Comparison of ENCODE assay signal across 24 mouse cellular contexts in genomic region chr4:148660174-148660573, GRCm38 (mm10). TPM values are rescaled to one million over a fixed set of nuclear protein-coding genes. Genes with fewer than 3 reads are reported as not detected.
DNase-seq lines count a peak whose midpoint lies in the region; ATAC-seq lines count a peak whose summit lies in the region.
"Had no signal": no experiment of that assay in that cellular context is flagged by ENCODE, and none has a peak within 500 bp of the region (broad histone marks: within the 10 kb centered on the region; RNA-seq: fewer than 3 reads in every experiment).

No protein-coding gene starts in this region.

- no peaks in the 10 kb centered on the region for H3K27me3 ChIP-seq in kidney, embryonic 14.5 days (ENCODE audit: control insufficient read depth, insufficient read depth, low read length)
- no peaks in the 10 kb centered on the region for H3K27me3 ChIP-seq in kidney, embryonic 16.5 days (ENCODE audit: insufficient read depth, low read length)
- H3K27me3 ChIP-seq: Patski had no signal

- peak; percentile 81 for ATAC-seq in kidney, embryonic 14.5 days (ENCODE audit: low FRiP score, low TSS enrichment)
- peak; percentile 75; the same call in 1 of the 2 replicates for ATAC-seq in kidney, embryonic 16.5 days (ENCODE audit: low FRiP score, low TSS enrichment)
- ATAC-seq: activated CD4-positive, CD25-positive, alpha-beta regulatory T cell, adult 4 months; CD4-positive, CD25-positive, alpha-beta regulatory T cell, adult 4 months; forebrain, embryonic 13.5 days; forebrain, embryonic 15.5 days; Patski had no signal

- no peak overlapping the region for H3K4me3 ChIP-seq in kidney, embryonic 14.5 days (ENCODE audit: low read length)
- no peak overlapping the region for H3K4me3 ChIP-seq in kidney, embryonic 16.5 days (ENCODE audit: low read length)
- H3K4me3 ChIP-seq: embryonic facial prominence, embryonic 10.5 days; embryonic facial prominence, embryonic 12.5 days; forebrain, embryonic 13.5 days; forebrain, embryonic 15.5 days had no signal

- no peak for DNase-seq in kidney, postnatal 25 days
- no peak for DNase-seq in kidney, adult 9 months
- DNase-seq in mesoderm, embryonic 11.5 days (ENCODE audit: low read depth, low spot score) = peak; percentile 54
- DNase-seq: adrenal gland, adult 8-10 months; adrenal gland, postnatal 14 days; adrenal gland, postnatal 36 days; B cell, adult 2 months; cerebellum, adult 11-12 months; cerebellum, adult 2 months; cerebellum, adult 9-10 months; cerebellum, postnatal 10 days; cerebellum, postnatal 25 days had no signal

- 0 out of 2 replicates have a peak overlapping the region, but pooled peaks have one; percentile 38 for H3K27ac ChIP-seq in kidney, embryonic 14.5 days (ENCODE audit: low read depth, low read length)
- H3K27ac ChIP-seq in kidney, embryonic 16.5 days (ENCODE audit: low read length) = 0 out of 2 replicates have a peak overlapping the region, but pooled peaks have one; percentile 4
- H3K27ac ChIP-seq: embryonic facial prominence, embryonic 10.5 days; embryonic facial prominence, embryonic 12.5 days; forebrain, embryonic 13.5 days; forebrain, embryonic 15.5 days had no signal

- H3K4me2 ChIP-seq in kidney, embryonic 14.5 days (replicated peaks; ENCODE audit: low read depth, low read length) = no peak overlapping the region
- no peak overlapping the region for H3K4me2 ChIP-seq in kidney, embryonic 16.5 days (replicated peaks; ENCODE audit: low read depth, low read length)
- H3K4me2 ChIP-seq: embryonic facial prominence, embryonic 12.5 days; forebrain, embryonic 13.5 days; forebrain, embryonic 15.5 days had no signal

- H3K9ac ChIP-seq in kidney, embryonic 14.5 days (ENCODE audit: low read depth, low read length) = no peak overlapping the region
- H3K9ac ChIP-seq in kidney, embryonic 16.5 days (replicated peaks; ENCODE audit: low read length) = no peak overlapping the region
- H3K9ac ChIP-seq: embryonic facial prominence, embryonic 12.5 days; forebrain, embryonic 13.5 days; forebrain, embryonic 15.5 days had no signal

- peaks cover 10% of the 10 kb centered on the region for H3K4me1 ChIP-seq in kidney, embryonic 14.5 days (ENCODE audit: control insufficient read depth, insufficient read depth, low read length)
- H3K4me1 ChIP-seq in kidney, embryonic 16.5 days (ENCODE audit: insufficient read depth, low read length) = peaks cover 12% of the 10 kb centered on the region; the same call in 1 of the 2 replicates

- 6% methylated on average over 3 of the region's 3 CpGs for WGBS in kidney, embryonic 14.5 days
- WGBS in kidney, embryonic 16.5 days = 11% methylated on average over 3 of the region's 3 CpGs

- H3K36me3 ChIP-seq in kidney, embryonic 14.5 days (ENCODE audit: control insufficient read depth, insufficient read depth, low read length) = no peaks in the 10 kb centered on the region
- no peaks in the 10 kb centered on the region for H3K36me3 ChIP-seq in kidney, embryonic 16.5 days (ENCODE audit: insufficient read depth, low read length)
- H3K36me3 ChIP-seq: embryonic facial prominence, embryonic 10.5 days; embryonic facial prominence, embryonic 12.5 days; forebrain, embryonic 15.5 days; G1E had no signal

- H3K9me3 ChIP-seq in kidney, embryonic 14.5 days (ENCODE audit: control insufficient read depth, low read length) = no peaks in the 10 kb centered on the region
- H3K9me3 ChIP-seq in kidney, embryonic 16.5 days (ENCODE audit: low read length) = no peaks in the 10 kb centered on the region
- H3K9me3 ChIP-seq: embryonic facial prominence, embryonic 10.5 days; embryonic facial prominence, embryonic 12.5 days; forebrain, embryonic 13.5 days; forebrain, embryonic 15.5 days; G1E had no signal

RNA-seq across cellular contexts. Expression of gene Gm572, which starts 17.1 kb away (rescaled TPM):
- not detected in 2 replicates for polyA plus RNA-seq in kidney, embryonic 14.5 days (2014; fragmentation: Nextera tagmentation; extraction: Ambion mirVana)
- polyA plus RNA-seq in kidney, embryonic 16.5 days (2015; fragmentation: Nextera tagmentation; extraction: Ambion mirVana) = not detected in 2 replicates
- polyA plus RNA-seq: activated CD4-positive, CD25-positive, alpha-beta regulatory T cell, adult 4 months; CD4-positive, CD25-positive, alpha-beta regulatory T cell, adult 4 months; cortical plate, adult 2 months; embryonic facial prominence, embryonic 10.5 days; embryonic facial prominence, embryonic 12.5 days; forebrain, embryonic 11.5 days; forebrain, embryonic 13.5 days; forebrain, embryonic 15.5 days; G1E; Patski had no signal

RNA-seq across cellular contexts. Expression of gene Tardbp, which starts 33.4 kb away (rescaled TPM):
- 183 TPM in 2 replicates for polyA plus RNA-seq in kidney, embryonic 14.5 days (2014; fragmentation: Nextera tagmentation; extraction: Ambion mirVana)
- polyA plus RNA-seq in kidney, embryonic 16.5 days (2015; fragmentation: Nextera tagmentation; extraction: Ambion mirVana) = 337 and 369 TPM in 2 replicates

RNA-seq across cellular contexts. Expression of gene Masp2, which starts 57.8 kb away (rescaled TPM):
- 0.37 TPM in 1 of 2 replicates, not detected in the other for polyA plus RNA-seq in kidney, embryonic 14.5 days (2014; fragmentation: Nextera tagmentation; extraction: Ambion mirVana)
- 0.27 and 0.52 TPM in 2 replicates for polyA plus RNA-seq in kidney, embryonic 16.5 days (2015; fragmentation: Nextera tagmentation; extraction: Ambion mirVana)
- polyA plus RNA-seq: activated CD4-positive, CD25-positive, alpha-beta regulatory T cell, adult 4 months; embryonic facial prominence, embryonic 10.5 days had no signal
